Mouse (Mus musculus): ENCODE results near the gene Nsa2.

Gene Nsa2

DNA sequence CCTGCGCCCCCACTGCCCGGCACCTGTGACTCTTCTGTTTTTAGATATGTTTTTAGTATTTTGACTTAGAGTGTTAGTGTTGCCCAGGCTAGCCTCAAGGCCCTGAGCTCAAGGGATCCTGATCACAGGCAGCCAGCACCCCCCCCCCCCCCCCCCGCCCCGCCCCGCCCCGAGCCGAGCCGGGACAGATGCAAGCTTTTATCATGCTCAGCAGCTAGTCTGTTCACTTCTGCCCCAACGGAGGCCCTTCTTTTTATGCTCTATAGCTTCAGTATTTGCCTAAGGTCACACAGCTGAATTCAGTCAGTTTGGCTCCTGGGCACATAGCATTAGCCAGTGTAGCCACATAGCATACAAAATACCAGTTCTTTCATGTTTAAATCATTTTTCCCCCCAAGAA lies 51.4 kb downstream of the Nsa2 start:
- no peak for DNase-seq

- DNase-seq, result no peak
These were observed 55.3 kb downstream of the Nsa2 start for GRCm38 (mm10) chr13:97082432-97082831.

DNA sequence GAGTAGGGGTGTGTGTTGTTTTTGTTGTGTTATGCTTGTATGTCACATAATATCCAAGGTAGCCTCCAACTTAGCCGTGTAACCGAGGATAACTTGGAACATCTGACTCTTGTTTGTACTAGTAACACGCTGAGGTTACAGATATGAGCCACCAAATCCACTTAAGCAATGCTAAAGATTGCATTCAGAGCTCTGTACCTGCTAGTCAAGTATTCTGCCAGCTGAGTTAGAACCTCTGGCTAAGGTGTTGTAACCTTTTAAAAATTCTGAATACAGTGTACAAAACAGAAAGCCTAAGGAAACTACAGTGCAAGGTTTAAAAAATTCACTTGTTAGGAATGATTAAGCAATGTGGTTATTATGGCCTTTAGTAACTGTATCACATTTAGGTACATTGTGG lies 57.1 kb downstream of the Nsa2 start:
- no peak for DNase-seq

DNA sequence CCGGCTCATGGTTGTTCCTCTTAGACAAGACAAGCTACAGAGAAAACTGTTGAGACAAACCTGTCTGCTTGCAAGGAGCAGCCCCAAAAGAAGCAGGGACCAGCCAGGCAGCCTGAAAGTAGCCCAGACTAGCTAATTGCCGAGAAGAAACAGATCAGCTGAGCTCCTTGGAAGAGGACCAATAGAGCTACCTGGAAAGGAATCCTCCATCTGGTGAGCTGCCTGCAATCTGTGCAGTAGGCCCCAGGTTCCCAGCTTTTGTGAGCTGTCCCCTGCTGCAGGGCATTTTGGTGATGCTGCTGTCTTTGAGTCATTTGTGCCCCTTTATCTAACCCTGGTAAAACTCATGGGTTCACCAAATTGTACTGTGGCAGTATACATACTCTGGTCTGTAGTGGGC lies 57.5 kb downstream of the Nsa2 start:
- DNase-seq, result no peak

Measured in thymus, postnatal 36 days (tissue).